Mouse (Mus musculus): ENCODE measurements at regions not wholly inside any gene's neighbourhood (a gene's known extent, or its start where the extent isn't known, plus 50 kb on each side); places are given as distances from the start of the nearest gene placed in this dataset.

GRCm38 (mm10) chr13:99679430-99679829 is 163.1 kb upstream of the Map1b start:
- no peak for TF ChIP-seq CTCF (IDR thresholded peaks at IDR 0.05; ENCODE audit: extremely low read depth, insufficient read depth, insufficient read length, insufficient replicate concordance)
- TF ChIP-seq POLR2A (IDR thresholded peaks at IDR 0.05; ENCODE audit: low read depth, low read length) = no peak
